Mouse (Mus musculus): ENCODE measurements around the gene Fstl1.

- TF ChIP-seq CTCF (IDR thresholded peaks at IDR 0.05; ENCODE audit: low read depth, low read length) (no peak), EP300 (IDR thresholded peaks at IDR 0.05; ENCODE audit: insufficient read depth, low read depth, low read length) (no peak), POLR2A (IDR thresholded peaks at IDR 0.05; ENCODE audit: insufficient read depth, low read length) (no peak)
Measured at GRCm38 (mm10) chr16:37854593-37854992, 77.9 kb downstream of the Fstl1 start.
